Mouse (Mus musculus) layer of hippocampus, postnatal 36 days (tissue): Measurements from ENCODE around the gene Slc37a1. TPM values are rescaled to one million over a fixed set of nuclear protein-coding genes. Genes with fewer than 3 reads are reported as not detected.
A peak's percentile ranks its signal among the peaks of the same experiment; 100 is the strongest.

Experiments
- DNase-seq, 2 experiments: peaks; one replicate each; pipeline ENCODE4 v3.0.0; 2022
- total RNA-seq, 2 experiments: library from RNA; stranded (reverse); gene quantifications; 2 replicates each; pipeline ENCODE4 v1.2.3; 2021

Slc37a1 gene
- total RNA-seq: 1 to 10 TPM; 5.4 to 7.1 TPM

DNA sequence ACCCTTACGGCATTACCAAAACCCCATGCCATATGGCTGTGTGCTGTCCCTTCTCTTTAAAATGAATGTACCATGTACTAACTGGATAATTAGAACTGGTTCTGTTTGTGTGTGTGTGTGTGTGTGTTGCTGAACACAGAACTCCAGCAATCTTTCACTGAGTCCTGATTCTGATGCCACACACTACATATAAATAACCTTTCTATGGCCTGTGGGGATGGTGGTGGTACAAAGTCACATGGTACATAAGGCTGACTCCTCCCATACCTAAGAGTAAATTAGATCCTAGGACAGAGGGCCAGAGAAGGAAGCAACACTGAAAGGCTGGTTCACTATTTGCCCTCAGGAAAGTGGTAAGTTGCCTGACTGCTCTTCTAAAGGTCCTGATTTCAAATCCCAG, at the start of gene Slc37a1:
Slc37a1 (plus strand) TSS at position 301 of the 400 bp plus-strand sequence.
- DNase-seq: no peak

DNA sequence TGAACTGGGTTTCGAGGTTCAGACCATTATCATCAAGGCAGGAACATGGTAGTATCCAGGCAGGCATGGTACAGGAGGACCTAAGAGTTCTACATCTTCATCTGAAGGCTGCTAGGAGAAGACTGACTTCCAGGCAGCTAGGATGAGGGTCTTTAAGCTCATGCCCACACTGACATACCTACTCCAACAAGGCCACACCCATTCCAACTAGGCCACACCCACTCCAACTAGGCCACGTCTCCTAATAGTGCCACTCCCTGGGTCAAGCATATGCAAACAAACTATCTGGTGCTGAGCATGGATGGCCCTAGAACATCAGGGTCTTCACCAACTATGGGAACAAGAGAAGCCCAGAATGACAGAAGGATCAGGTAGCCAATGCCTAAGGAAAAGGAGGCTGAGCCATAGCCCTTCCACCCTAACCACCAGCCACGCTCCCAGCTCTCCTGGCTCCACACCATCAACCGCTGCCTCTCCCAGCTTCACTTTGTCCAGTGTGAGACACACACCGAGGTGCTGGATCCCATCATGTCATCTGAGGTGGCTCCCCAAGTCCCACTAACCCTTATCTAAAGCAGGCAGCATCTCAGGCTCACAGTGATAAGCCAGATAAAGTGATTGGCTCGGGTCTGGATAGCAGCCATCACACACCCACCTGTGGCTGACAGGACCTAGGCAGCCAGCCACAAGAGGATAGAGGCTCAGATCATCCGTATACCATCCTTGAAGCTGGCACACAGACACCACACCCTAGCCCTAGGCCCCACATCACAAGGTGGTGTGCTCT, 48.2 kb upstream of the Slc37a1 start:
- no peak for DNase-seq

DNA sequence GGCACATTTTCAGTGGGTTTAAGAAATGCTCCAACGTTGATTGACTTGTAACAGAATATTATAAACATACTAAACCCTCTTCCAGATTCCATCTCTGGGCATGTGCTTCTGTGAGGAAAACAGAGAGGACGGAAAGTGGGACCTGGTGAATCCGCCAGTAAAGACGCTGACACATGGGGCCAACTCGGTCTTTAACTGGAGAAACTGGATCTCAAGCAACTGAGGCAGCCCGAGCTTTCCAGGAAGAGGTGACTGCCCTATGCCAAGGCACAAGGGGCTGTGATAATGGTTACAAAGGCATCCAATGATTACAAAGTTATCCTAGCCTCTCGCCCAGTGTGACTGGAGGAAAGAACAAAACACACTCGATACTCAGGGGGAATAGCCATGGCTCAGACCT, 45.4 kb upstream of the Slc37a1 start:
- DNase-seq: no peak

DNA sequence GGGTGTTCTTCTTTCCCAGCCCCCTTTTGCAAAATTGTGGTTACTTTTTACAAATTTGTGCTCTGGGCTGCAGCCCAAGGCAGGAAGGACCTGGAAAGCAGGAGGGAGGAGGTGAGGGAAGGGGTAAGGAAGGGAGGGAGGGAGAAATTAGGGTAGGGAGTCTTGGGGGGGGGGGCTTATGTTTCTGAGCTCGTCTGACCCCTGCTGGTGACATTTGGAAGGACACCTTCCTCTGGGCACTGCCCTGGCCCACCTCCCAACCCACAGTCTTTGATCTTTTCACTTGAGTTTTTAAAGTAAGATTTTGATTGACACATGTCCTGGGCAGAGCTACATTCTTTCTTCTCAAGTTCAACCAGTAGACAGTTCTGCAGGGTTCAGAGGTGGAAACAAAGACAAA, 43.8 kb upstream of the Slc37a1 start:
- DNase-seq: no peak

GRCm38 (mm10) chr17:31245321-31245720, 41.3 kb upstream of the Slc37a1 start:
- no peak for DNase-seq

- DNase-seq: no peak
These were observed 39.4 kb upstream of the Slc37a1 start for GRCm38 (mm10) chr17:31247144-31247543.

GRCm38 (mm10) chr17:31253951-31254350, 32.6 kb upstream of the Slc37a1 start:
- no peak for DNase-seq

DNA sequence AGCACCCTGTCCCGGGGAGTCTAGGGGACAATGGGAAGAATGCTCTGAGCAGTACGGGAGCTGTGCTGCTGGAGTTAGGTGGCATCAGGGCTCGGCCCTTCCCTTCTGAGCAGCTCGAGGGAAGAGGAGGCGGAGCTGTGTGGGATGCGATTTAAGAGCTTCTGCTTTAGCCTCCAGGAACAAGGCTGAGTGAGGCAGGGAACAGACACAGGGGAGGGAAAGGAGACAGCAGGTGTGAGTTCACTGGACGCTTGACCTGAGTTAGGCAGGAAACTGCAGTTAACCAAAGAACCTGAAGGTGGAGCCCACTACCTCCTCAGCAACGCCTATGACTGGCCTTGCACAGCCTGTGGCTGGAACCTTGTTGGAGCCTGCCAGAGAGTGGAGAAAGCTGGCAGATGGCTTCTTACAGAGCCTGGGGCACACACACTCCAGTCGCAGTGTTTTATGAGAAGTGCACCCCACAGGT, 32.1 kb upstream of the Slc37a1 start:
- peak; percentile 72 to 76 for DNase-seq

DNA sequence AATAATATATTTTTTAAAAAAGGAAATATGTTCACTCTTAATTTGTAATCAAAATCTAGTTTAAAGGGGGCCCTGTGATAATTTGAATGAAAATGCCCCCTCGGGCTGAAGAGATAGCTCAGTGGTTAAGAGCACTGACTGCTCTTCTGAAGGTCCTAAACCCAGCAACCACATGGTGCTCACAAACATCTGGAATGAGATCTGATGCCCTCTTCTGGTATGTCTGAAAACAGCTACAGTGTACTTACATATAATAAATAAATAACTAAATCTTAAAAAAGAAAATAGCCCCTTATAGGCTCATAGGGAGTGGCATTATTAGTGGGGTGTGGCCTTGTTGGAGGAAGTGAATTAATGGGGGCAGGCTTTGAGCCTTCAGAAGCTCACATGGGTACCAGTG, 29.4 kb upstream of the Slc37a1 start:
- no peak for DNase-seq

GRCm38 (mm10) chr17:31257898-31258297, 28.7 kb upstream of the Slc37a1 start:
- DNase-seq: no peak

GRCm38 (mm10) chr17:31258310-31258865, 28.2 kb upstream of the Slc37a1 start:
- no peak for DNase-seq

DNA sequence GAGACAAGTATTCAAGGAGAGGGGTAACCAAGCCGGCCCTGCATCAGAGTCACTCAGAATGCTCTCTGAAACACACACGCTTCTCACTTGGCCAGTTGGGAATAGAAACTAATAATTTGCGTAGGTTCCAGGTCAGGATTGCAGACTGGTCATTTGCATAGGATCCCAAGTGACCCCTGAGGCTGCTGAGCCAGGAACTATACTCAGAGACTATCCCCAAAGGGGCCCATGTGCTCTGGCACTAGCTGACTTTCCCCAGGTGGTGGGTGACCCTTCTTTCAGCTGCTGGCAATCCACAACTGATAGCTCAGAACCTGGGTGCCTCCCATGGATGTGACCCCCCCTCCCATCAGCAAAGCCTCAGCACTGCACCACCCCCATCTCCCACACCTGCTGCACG, 27.4 kb upstream of the Slc37a1 start:
- DNase-seq: no peak

DNA sequence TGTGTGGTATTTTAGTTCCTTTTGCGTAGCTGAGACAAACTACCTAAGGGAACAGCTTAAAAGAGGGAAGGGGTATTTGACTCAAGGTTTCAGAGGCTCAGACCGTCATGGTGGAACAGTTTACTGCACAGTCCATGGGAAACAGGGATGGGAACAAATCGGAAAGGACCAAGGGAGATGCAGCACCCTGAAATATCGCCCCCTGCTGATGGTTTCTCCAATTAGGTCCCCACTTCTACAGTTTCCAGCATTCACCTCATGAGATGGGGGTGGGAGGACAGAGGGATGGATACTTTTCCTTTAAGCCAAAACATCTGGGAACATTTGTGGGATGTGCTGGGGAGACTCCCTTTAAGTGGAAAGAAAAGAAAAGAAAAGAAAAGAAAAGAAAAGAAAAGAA, 26.8 kb upstream of the Slc37a1 start:
- no peak for DNase-seq

DNA sequence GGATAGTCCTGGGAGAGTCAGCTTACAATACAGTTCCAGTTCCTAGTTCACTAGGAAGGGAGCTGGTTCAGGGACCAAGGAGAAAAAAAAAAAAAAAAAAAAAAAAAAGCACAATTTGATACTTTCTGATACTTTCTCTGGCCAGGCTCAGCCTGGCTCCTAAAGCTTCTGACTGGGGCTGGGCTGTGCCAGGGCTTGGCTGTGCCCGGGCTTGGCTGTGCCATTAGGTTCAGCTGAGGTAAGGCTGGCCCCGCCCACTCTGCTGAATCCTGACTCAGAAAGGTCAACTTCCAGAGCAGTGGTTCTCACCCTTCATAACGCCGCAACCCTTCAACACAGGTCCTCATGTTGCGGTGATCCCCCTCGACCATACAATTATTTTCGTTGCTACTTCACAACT, 26.2 kb upstream of the Slc37a1 start:
- no peak for DNase-seq

- no peak for DNase-seq
These were observed 25.2 kb upstream of the Slc37a1 start for GRCm38 (mm10) chr17:31261352-31261751.

- no peak for DNase-seq
These were observed 23.9 kb upstream of the Slc37a1 start for GRCm38 (mm10) chr17:31262715-31263114.

- no peak for DNase-seq
These were observed 22.8 kb upstream of the Slc37a1 start for GRCm38 (mm10) chr17:31263770-31264169.

GRCm38 (mm10) chr17:31264372-31264771, 22.2 kb upstream of the Slc37a1 start:
- no peak for DNase-seq

- DNase-seq: no peak
These were observed 21.4 kb upstream of the Slc37a1 start for GRCm38 (mm10) chr17:31265171-31265572.

- no peak for DNase-seq
These were observed 20.8 kb upstream of the Slc37a1 start for GRCm38 (mm10) chr17:31265831-31266230.

- no peak for DNase-seq
These were observed 20.2 kb upstream of the Slc37a1 start for GRCm38 (mm10) chr17:31266321-31266950.

- no peak for DNase-seq
These were observed 19.5 kb upstream of the Slc37a1 start for GRCm38 (mm10) chr17:31267138-31267537.

DNA sequence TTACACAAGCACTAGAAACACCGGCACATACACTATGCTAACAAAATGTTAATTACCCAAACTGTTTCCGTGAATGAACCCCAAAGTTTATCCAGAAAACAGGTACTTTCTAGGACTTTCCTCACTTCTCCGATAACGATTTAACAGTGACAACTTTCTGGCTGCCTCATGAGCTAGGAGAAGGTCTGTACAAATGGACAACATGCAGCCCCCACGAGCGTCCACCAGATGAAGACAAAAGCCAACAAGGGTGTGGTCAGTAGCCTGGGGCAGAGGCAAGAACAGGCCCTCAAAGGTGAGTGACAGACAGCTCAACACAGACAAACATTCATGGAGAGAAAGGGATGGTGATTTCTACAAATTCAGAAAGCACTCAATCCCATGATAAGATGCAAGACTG, 19.0 kb upstream of the Slc37a1 start:
- DNase-seq: no peak

- no peak for DNase-seq
These were observed 18.6 kb upstream of the Slc37a1 start for GRCm38 (mm10) chr17:31268016-31268415.
